Mouse (Mus musculus) embryo, embryonic 9.5 days (tissue): ENCODE measurements around the gene Il20.

ENCODE experiments used
- DNase-seq: peaks from one replicate; pipeline ENCODE4 v3.0.0-alpha.2; 2017; ENCODE audit errors: extremely low spot score

Il20 gene

DNA sequence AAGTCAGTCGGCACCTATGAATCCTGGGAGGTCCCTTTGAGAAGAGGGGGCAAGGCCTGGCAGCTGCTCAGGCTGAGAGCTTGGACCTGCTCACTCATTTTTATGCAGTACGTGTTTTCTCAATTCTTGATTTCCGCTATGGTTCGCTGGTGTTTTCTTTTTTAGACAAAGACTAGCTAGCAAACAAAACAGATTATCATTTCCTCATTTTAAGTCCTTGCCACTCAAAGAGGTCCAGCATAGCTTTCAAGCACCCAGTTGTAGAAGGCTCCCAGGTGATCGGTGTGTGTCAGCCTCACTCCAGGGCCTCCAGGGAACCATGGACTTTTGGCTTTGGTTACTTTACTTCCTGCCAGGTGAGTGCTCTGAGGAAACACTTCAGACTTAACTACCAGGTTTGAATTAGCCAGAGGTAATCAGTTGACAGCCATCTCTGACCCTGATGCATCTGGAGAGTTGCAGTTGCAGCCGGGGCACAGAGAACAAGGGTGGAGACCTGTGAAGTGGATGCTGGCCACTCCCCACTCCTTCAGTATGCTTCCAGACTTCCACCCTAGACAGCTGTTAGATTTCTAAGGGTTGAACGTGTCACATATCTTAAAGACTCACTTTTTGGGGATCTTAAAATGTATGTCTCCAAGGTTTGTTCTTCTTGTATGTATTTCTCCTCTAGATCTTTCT is 45.6 kb downstream of the Il20 start, which contains the start of gene Fcmr:
TSS of gene Fcmr (plus strand) at position 129 of the 681 bp plus-strand sequence.
- no peak for DNase-seq

DNA sequence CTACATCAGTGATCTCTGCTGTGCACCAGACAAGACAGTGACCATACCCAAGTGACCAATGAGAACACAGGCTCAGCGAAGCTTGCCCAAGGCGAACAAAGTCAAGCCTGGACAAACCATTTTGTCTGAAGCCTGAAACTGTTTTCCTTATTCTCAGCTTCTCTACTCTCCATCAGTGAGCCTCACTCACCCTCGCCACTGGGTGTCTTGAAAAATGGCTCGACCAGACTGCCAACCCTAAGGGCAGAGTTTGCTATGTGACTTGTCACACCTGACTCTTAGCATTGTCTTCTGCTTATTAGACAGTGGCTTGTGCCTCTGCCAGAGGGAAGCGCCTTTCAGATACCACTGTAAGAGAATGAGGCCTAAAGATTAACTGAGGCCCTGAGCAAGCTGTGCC is 46.5 kb downstream of the Il20 start:
- DNase-seq, result no peak

DNA sequence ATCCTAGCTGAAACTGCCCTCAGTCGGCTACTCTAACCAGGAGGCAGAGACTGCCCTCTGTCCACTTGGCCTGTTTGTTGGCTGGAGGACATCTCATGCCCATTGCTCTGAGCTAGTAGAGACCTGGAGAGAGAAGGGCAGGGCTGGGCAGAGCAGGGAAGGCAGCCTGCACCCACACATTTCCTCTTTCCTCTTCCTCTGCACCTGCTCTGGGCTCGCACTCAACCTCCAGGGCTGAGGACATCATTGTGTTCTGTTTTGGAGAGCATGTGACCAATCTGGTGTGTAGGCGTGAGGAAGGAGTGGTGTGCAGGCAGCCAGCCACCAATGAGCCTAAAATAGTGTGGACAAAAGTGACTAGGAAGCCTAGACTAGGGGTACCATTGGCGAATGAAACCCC is 47.0 kb downstream of the Il20 start:
- DNase-seq, result no peak

DNA sequence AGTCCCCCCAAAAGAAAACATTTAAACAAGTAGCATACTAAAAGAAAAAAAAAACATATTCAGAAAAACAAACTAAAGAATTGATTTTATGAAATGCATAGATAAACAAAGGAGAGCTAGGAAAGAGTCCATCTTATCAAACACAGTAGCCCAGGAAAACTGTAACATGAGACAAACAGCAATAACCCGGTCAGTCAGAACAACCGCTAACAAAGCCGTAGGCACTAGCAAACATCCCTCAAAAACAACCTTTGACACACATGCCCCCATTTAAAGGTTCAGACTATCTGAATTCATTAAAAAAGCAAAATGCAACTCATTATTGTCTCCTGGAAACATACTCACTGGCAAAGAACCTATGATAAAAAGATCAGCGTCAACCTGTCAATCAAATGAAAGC is 53.8 kb downstream of the Il20 start:
- DNase-seq, result no peak
